Mouse (Mus musculus) lung, adult 2 months (tissue): ENCODE data around the gene Ror2. TPM values are rescaled to one million over a fixed set of nuclear protein-coding genes. Genes with fewer than 3 reads are reported as not detected.

ENCODE experiments used
- DNase-seq: peaks from one replicate; pipeline ENCODE4 v3.0.0; 2022
- H3K4me1 ChIP-seq: fragments of 200-500 bp; 2 replicates; pipeline ENCODE4 v1.6.1; 2011; ENCODE audit warnings: low read length; ENCODE audit not compliant: control insufficient read depth, insufficient read depth
- H3K4me3 ChIP-seq: fragments of 200-500 bp; replicated peaks from 2 replicates; pipeline ENCODE3; 2011; ENCODE audit warnings: low read depth, mild to moderate bottlenecking, control low read depth, low read length; ENCODE audit errors: extremely low read depth
- CTCF ChIP-seq: fragments of 200-500 bp; IDR thresholded peaks from 2 replicates; pipeline ENCODE4 v1.5.1; 2011; ENCODE audit warnings: mild to moderate bottlenecking, low read length, control low read depth; ENCODE audit not compliant: insufficient read depth
- POLR2A ChIP-seq: fragments of 200-500 bp; IDR thresholded peaks from 2 replicates; pipeline ENCODE4 v1.6.1; 2011; ENCODE audit warnings: low read depth, mild to moderate bottlenecking, control low read depth, low read length, borderline replicate concordance; ENCODE audit errors: extremely low read depth
- WGBS: fragments of 180-500 bp; shearing (Covaris S2); methylation state at CpG from one replicate; pipeline ENCODE4 v1.1.7; 2018; 5-methylcytosine and 5-hydroxymethylcytosine counted together
- polyA plus RNA-seq: library from polyadenylated mRNA; depleted of rRNA; stranded (reverse); fragments of >200 nt; gene quantifications from 2 replicates; pipeline ENCODE4 v1.2.3, GENCODE M21; 2012

Ror2 gene
- polyA plus RNA-seq, 1 experiment = 4.3 TPM

- H3K4me1 ChIP-seq = no peaks in the 10 kb centered on the region
- 52% methylated on average over 7 of the region's 7 CpGs for WGBS
- TF ChIP-seq CTCF (no peak), POLR2A (no peak)
- DNase-seq = no peak
- H3K4me3 ChIP-seq = no peak overlapping the region
Observed at GRCm38 (mm10) chr13:53276381-53276780, 9.5 kb downstream of the Ror2 start.

GRCm38 (mm10) chr13:53275778-53276177 is 10.1 kb downstream of the Ror2 start:
- 53% methylated on average over 8 of the region's 8 CpGs for WGBS
- TF ChIP-seq CTCF (no peak), POLR2A (no peak)
- no peaks in the 10 kb centered on the region for H3K4me1 ChIP-seq
- H3K4me3 ChIP-seq = no peak overlapping the region
- no peak for DNase-seq

- no peak for DNase-seq
- H3K4me1 ChIP-seq = no peaks in the 10 kb centered on the region
- TF ChIP-seq CTCF (no peak), POLR2A (no peak)
- H3K4me3 ChIP-seq = no peak overlapping the region
- 78% methylated on average over 1 of the region's 1 CpGs for WGBS
Observed at GRCm38 (mm10) chr13:53274771-53275170, 11.2 kb downstream of the Ror2 start.

- WGBS = 86% methylated on average over 3 of the region's 3 CpGs
- no peak for DNase-seq
- no peak overlapping the region for H3K4me3 ChIP-seq
Observed at GRCm38 (mm10) chr13:53271595-53271994, 14.3 kb downstream of the Ror2 start.

GRCm38 (mm10) chr13:53270549-53270948 is 15.4 kb downstream of the Ror2 start:
- no peak for DNase-seq
- 61% methylated on average over 4 of the region's 4 CpGs for WGBS
- no peaks in the 10 kb centered on the region for H3K4me1 ChIP-seq
- TF ChIP-seq POLR2A (no peak), CTCF (no peak)
- H3K4me3 ChIP-seq = no peak overlapping the region

More at GRCm38 (mm10) chr13:53271595-53271994, 14.3 kb downstream of the Ror2 start:
- TF ChIP-seq CTCF = no peak
- TF ChIP-seq POLR2A = no peak
- H3K4me1 ChIP-seq = no peaks in the 10 kb centered on the region

- WGBS = 70% methylated on average over 6 of the region's 6 CpGs
- TF ChIP-seq POLR2A = no peak
- no peak for TF ChIP-seq CTCF
- no peak overlapping the region for H3K4me3 ChIP-seq
- no peaks in the 10 kb centered on the region for H3K4me1 ChIP-seq
- no peak for DNase-seq
Observed at GRCm38 (mm10) chr13:53268541-53268940, 17.4 kb downstream of the Ror2 start.

GRCm38 (mm10) chr13:53267849-53268248 is 18.1 kb downstream of the Ror2 start:
- 55% methylated on average over 6 of the region's 6 CpGs for WGBS
- no peaks in the 10 kb centered on the region for H3K4me1 ChIP-seq
- DNase-seq = no peak
- no peak overlapping the region for H3K4me3 ChIP-seq
- TF ChIP-seq POLR2A (no peak), CTCF (no peak)

GRCm38 (mm10) chr13:53267155-53267554 is 18.8 kb downstream of the Ror2 start:
- no peak overlapping the region for H3K4me3 ChIP-seq
- no peaks in the 10 kb centered on the region for H3K4me1 ChIP-seq
- WGBS = 91% methylated on average over 4 of the region's 4 CpGs
- TF ChIP-seq CTCF = no peak
- DNase-seq = no peak

GRCm38 (mm10) chr13:53266543-53266951 is 19.4 kb downstream of the Ror2 start:
- DNase-seq = no peak
- no peak for TF ChIP-seq CTCF
- no peak for TF ChIP-seq POLR2A
- Histone ChIP-seq H3K4me3 (no peak overlapping the region), H3K4me1 (no peaks in the 10 kb centered on the region)
- 59% methylated on average over 8 of the region's 8 CpGs for WGBS

- no peak for TF ChIP-seq POLR2A
- TF ChIP-seq CTCF = no peak
- Histone ChIP-seq H3K4me1 (no peaks in the 10 kb centered on the region), H3K4me3 (no peak overlapping the region)
- WGBS = 95% methylated on average over 4 of the region's 4 CpGs
- no peak for DNase-seq
Observed at GRCm38 (mm10) chr13:53264896-53265295, 21.0 kb downstream of the Ror2 start.

- no peak for TF ChIP-seq CTCF
- TF ChIP-seq POLR2A = no peak
- Histone ChIP-seq H3K4me3 (no peak overlapping the region), H3K4me1 (no peaks in the 10 kb centered on the region)
- WGBS = 60% methylated on average over 16 of the region's 16 CpGs
- DNase-seq = no peak
Observed at GRCm38 (mm10) chr13:53262509-53263250, 23.2 kb downstream of the Ror2 start.
